Mouse (Mus musculus): ENCODE measurements at regions not wholly inside any gene's neighbourhood (a gene's known extent, or its start where the extent isn't known, plus 50 kb on each side); places are given as distances from the start of the nearest gene placed in this dataset.
"Not testable (repeated sequence)": the region's sequence is repeated elsewhere in the genome, so short reads cannot be mapped to it uniquely, and the experiment has no call there.

GRCm38 (mm10) chr4:22699561-22699960, 211.4 kb upstream of the Pou3f2 start:
- no peak for DNase-seq

- DNase-seq, result no peak
These were observed 179.7 kb upstream of the Pou3f2 start for GRCm38 (mm10) chr4:22667733-22668381.

GRCm38 (mm10) chr4:22645616-22646015, 157.4 kb upstream of the Pou3f2 start:
- DNase-seq, result peak in 1 of 2 experiments; percentile 2

GRCm38 (mm10) chr4:22608922-22609321, 120.8 kb upstream of the Pou3f2 start:
- no peak for DNase-seq

GRCm38 (mm10) chr4:22602164-22602563, 114.0 kb upstream of the Pou3f2 start:
- not testable (repeated sequence) for DNase-seq

GRCm38 (mm10) chr4:22587162-22587561, 99.0 kb upstream of the Pou3f2 start:
- no peak for DNase-seq

- no peak for DNase-seq
These were observed 77.8 kb upstream of the Pou3f2 start for GRCm38 (mm10) chr4:22565959-22566358.

GRCm38 (mm10) chr4:22564532-22564931, 76.4 kb upstream of the Pou3f2 start:
- no peak for DNase-seq

All from heart, adult 18-20 months (tissue).